Mouse (Mus musculus): ENCODE measurements around the gene Hoxa3.

The Hoxa3 gene

DNA sequence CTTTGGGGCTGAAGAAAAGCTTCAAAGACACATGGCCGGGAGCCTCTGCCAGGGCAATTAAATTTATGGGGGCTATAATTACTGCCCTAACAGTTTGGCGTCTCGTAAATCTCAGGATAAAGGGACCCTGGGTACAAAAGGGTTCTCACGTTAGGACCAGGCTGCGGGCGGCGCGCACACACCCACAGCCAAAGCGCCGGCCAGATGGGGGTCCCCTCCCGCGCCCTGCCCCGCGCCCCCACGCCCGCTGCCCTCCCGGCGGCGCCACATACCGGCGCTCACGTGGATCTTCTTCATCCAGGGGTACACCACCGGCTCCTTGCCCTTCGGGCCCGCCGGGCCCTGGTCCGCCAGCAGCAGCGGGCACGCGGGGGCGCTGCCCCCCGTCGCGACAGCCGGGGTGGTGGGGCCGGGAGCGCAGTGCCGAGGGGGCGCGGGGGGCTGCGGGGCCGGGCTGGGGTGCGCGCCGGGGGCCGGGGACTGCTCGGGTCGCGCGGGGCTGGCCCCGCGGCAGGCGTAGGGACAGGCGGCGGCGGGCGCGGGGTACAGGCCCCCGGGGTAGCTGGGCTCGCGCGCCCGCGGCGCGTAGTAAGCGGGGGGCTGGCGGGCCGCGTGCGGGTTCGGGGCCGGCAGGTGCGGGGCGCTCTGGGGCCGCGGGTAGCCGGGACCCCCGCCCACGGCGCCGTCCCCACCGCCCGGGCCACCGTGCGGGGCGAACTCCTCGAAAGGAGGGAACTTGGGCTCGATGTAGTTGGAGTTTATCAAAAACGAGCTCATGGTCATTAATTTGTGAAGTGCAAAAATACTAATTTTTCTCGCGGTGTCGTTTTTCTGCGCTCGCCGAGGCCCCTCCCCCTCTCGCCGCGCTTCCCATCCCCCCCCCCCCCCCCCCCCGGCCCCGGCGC lies 22.0 kb downstream of the Hoxa3 start, which contains the start of gene Hoxa4:
TSS of gene Hoxa4 (minus strand) at position 848 of the 905 bp plus-strand sequence.
- in situ Hi-C loops (cut with MboI; ENCODE audit: low sequenced_read_pairs): no loop called here

DNA sequence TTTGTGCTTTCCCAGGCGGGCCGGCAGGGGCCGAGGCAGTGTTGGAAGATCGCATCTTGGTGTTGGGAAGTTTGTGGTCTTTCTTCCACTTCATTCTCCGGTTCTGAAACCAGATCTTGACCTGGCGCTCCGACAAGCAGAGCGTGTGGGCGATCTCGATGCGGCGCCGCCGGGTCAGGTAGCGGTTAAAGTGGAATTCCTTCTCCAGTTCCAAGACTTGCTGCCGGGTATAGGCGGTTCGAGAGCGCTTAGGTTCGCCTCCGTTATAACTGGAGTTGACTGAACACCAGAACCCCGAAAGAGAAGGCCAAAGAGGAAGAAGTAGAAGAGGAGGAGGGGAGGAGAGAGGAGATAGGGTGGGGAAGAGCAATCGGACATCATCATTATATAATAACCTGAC lies 22.7 kb downstream of the Hoxa3 start:
- in situ Hi-C loops (cut with MboI; ENCODE audit: low sequenced_read_pairs): no loop called here

DNA sequence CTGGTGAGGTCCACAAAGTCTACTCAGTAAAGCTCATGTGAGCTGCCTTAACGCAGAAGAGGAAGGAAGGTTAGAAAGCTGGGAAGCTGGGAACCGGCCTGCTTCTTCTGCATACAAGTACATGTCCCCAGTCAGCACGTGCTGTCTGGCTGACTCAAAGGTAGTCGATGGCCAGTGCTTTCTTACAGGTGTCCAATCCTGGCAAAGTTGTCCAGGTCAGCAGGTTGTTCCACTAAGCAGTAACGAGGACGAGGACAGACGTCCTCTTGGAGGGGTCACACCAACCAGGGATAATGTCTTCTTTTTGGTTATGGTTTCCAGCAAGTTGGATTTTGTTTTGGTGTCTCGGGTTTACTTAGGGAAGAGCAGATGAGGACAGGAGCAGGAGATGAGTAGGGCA lies 23.2 kb downstream of the Hoxa3 start:
- in situ Hi-C loops (cut with MboI; ENCODE audit: low sequenced_read_pairs): no loop called here

GRCm38 (mm10) chr6:52189172-52189591 lies 24.0 kb downstream of the Hoxa3 start:
- in situ Hi-C loops (cut with MboI; ENCODE audit: low sequenced_read_pairs): no loop called here

DNA sequence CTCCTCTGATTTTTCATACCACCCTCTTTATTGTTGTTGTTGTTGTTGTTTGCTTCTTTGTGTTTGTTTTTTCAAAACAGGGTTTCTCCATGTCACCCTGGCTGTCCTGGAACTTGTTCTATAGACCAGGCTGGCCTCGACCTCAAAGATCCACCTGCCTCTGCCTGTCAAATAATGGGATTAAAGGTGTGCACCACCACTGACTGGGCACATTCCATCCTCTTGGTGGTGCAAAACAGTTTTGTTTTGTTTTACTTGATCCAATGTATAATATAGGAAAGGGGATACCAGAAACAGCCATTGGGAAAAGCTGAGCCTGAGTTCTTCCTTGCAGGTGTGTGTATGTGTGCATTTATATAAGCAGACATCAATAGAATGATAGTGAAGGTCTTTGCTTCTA lies 26.6 kb downstream of the Hoxa3 start:
- in situ Hi-C loops (cut with MboI; ENCODE audit: low sequenced_read_pairs): no loop called here

DNA sequence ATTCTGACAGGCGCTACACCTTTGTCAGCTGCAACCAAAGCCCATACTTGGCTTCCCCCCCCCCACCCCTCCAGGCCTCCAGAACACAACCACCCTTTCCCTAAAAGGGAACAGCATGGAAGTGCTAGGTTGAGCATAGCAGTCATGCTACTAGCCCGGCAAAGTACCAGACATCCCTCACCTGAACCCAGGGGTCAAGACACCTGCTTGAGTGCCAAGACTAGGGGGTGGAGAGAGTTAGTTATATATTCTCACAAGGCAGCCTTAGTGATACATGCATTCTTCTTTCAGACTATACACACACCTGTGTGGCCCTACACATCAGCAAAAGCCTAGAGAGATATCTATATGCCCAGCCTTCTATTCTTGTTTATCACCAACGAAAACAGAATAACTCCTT lies 27.3 kb downstream of the Hoxa3 start:
- in situ Hi-C loops (cut with MboI; ENCODE audit: low sequenced_read_pairs): no loop called here

- in situ Hi-C loops (cut with MboI; ENCODE audit: low sequenced_read_pairs): no loop called here
Measured at GRCm38 (mm10) chr6:52185222-52185621, 27.9 kb downstream of the Hoxa3 start.

DNA sequence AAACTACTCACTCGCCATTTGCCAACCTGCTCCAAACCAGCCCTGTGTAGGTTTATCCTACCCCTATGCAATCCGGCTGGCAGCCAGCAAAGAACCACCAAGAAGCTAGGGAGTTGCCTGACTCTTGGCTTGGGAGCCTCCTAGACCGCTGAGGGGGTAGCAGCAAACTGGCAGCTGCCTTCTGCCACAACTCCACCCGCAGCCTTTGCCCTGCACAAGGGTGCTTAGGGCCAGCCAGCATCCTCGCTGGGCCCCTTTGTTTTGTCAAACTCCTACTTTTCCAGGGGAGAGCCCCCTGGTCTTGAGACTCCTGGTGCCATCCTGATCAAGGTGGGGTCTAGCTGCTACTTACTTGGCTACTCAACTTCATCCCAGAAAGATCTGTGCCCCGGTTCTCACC lies 28.5 kb downstream of the Hoxa3 start:
- in situ Hi-C loops (cut with MboI; ENCODE audit: low sequenced_read_pairs): no loop called here

DNA sequence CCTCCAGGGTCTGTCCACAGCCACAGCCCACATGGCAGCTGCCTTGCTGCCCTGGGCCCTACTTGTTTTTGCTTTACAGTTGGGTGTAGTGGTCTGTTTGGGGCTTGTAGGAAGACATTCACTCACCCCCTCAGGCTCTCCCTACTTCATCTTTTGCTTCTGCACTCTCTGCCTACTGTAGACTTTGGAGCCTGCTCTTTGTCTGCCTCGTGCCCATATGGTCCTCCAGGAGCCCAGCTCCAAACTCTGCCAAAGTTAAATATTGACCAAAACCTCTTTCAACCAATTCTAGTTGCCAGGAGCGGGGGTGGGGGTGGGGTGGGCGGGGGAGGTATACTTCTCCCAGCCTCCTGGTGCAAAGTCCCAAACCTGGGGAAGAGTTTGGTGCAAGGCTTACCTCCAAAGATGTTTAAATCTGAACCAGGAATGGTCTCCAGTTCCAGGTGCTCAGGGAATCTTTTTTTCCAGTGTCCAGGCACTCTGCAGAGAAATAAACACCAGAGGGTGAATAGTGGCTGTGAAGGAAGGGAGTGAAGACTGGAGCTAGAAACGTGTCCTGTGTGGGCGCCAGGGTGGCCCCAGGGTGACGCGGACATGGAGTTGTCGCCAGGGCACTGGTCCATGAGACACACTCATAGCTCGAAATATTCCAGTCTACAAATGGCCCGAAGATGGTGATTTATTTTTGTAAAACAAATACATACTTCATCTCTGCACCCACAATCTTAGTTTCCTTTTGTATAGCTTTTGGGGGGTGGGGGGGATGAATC lies 29.6 kb downstream of the Hoxa3 start:
- in situ Hi-C loops (cut with MboI; ENCODE audit: low sequenced_read_pairs): no loop called here

DNA sequence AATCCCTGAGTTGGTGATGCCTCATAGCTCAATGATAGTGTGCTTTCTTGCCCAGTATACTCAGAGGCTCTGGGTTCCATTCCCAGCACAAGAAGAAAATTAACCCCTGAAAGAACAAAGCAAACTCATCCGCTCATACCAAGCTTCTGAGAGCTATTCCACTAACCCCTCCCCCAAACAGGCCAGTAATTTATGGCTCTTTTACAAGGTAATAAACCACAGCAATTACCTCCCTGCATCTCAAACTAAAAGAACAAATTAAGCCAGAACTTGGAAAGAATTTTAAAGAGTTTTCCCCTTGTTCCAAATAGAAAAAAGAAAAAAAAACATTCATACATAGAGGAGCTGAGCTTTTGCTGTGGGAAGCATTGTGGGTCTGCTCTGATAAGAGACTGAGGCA lies 30.3 kb downstream of the Hoxa3 start:
- in situ Hi-C loops (cut with MboI; ENCODE audit: low sequenced_read_pairs): no loop called here

DNA sequence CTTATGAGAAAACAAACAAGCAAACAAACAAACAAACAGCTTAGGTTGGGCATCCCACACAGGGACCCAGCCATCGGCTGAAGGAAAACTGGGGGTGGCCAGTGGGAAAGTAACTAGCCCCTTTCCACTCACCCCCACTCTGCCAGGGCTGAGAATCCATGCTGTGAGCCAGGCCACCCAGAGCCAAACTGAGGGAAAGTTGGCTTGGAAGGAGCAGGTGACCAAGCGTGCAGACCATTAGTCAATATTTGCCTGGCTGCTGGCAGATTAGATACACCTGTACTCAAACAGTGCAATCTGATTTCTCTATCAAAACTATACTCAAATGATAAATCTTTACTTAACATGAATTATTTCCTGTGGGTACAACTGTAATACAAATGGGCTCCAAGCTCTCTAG lies 31.1 kb downstream of the Hoxa3 start:
- in situ Hi-C loops (cut with MboI; ENCODE audit: low sequenced_read_pairs): no loop called here

DNA sequence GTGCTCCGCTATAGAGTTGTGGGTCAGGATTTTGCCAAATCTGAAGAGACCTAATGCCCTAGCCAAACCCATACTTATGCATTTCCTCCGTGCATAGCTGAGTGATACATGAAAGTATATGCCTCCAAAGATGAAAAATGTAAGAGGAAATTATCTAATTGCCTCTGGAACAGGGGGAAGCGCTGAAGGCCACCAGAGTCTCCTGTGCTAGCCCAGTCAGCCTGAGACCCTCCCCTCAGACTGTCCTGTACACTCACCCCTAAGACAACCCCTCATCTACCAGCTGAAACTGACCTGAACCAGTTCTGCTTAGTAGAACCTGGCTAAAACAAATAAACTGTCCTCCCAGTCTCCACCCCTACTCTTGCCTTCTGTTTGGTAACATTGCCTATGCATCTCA lies 32.4 kb downstream of the Hoxa3 start:
- in situ Hi-C loops (cut with MboI; ENCODE audit: low sequenced_read_pairs): no loop called here

GRCm38 (mm10) chr6:52180213-52180710 lies 32.9 kb downstream of the Hoxa3 start:
- in situ Hi-C loops (cut with MboI; ENCODE audit: low sequenced_read_pairs): no loop called here

DNA sequence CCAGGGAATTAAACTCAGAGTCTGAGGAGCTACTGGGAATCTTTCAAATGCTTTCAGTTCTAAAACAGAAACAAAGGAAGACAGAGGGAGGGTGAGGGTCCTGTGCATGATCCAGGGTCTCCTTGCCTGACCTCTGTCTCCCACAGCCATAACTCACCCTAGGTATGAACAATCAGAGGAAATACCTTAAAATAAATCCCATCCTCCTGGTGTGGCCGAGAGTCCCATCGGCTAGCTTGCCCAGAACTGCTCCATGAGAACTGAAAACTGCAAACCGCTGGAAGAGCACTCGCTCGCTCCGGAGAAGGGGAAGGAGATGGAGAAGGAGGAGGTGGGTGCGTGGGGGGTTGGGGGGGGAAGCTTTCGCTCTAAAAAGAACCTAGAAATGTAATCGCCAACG lies 33.4 kb downstream of the Hoxa3 start:
- in situ Hi-C loops (cut with MboI; ENCODE audit: low sequenced_read_pairs): no loop called here

GRCm38 (mm10) chr6:52178918-52179665 lies 34.0 kb downstream of the Hoxa3 start:
- in situ Hi-C loops (cut with MboI; ENCODE audit: low sequenced_read_pairs): no loop called here

DNA sequence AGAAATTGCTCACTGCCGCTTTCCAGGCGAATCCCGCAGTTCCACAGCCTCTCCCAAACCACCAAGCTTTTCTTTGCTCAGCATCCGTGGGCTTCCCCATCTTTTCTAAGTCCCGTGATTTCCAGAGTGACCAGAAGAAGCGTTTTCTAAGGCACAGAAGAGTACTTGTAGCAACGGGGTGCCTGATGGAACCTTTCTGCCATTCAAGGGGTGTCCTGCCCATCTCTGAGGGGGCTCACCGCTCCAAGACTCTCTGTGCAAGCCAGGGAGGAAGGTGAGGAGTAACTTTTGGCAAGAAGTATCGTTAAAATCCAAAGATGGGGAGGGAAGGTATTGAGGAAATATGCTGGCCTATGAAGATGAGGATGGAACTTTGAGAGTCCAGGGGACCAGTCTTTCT lies 35.3 kb downstream of the Hoxa3 start:
- in situ Hi-C loops (cut with MboI; ENCODE audit: low sequenced_read_pairs): no loop called here

DNA sequence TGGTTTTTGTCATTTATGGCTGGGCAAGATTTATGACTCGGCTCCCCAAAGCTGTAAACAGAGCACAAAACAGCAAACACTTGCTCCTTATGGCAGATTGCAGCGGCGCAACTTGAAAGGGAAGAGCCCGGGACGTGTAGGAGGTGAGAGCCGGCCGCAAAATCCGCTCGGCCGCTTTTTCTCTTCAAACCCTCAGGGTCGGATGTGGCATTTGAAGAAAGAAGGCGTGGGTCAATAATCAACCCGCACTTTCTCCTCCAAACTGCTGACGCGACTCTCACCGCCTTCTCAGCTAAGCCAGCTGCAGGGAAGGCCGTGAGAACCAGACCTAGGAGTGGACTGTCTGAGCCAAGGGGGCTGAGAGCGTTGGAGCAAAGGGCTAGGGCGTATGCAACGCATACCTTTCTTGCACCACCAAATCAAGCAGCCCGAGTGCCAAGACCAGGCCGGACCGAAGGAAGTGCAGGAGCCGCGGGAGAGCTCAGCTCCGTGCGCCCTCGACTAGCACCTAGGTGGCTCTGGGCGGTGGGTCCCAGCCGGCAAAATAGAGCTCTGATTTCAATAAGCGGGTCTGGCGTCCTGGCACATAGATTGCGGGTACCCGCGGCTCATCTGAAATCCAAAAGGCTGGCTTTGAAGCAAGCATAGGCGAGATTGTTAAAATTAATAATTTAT lies 35.9 kb downstream of the Hoxa3 start, which contains the start of gene 5730596B20Rik:
TSS of gene 5730596B20Rik (plus strand) at position 438 of the 675 bp plus-strand sequence.
- in situ Hi-C loops (cut with MboI; ENCODE audit: low sequenced_read_pairs): no loop called here

DNA sequence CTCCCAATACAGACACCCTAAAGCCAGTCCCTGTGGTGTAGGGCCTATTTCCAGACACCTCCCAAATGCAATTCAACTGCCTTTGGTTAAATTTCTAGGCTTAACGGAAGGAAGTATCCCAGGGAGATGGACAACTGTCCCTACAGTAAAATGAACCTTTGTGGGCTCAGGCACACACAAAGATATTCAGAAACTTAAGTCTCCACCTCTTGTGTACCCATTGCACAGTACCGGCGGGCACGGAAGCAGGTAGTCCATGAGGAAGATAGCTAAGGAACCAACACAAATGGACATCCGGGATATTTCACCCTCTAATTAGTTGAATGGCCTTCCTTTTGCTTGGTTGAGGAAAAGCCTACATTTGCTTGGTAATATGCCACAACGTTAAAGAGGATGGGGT lies 36.7 kb downstream of the Hoxa3 start:
- in situ Hi-C loops (cut with MboI; ENCODE audit: low sequenced_read_pairs): no loop called here

- in situ Hi-C loops (cut with MboI; ENCODE audit: low sequenced_read_pairs): no loop called here
Measured at GRCm38 (mm10) chr6:52175864-52176263, 37.3 kb downstream of the Hoxa3 start.

GRCm38 (mm10) chr6:52174968-52175751 lies 38.0 kb downstream of the Hoxa3 start:
- in situ Hi-C loops (cut with MboI; ENCODE audit: low sequenced_read_pairs): no loop called here
